Mouse (Mus musculus) E14TG2a.4 (cell line): Measurements from ENCODE around the gene Tmco5b.

Experiments used
- CTCF ChIP-seq: conservative IDR thresholded peaks from 2 replicates; pipeline ENCODE4 v1.5.1; 2014; ENCODE audit warnings: low read length
- POU5F1 ChIP-seq: IDR thresholded peaks from 2 replicates; pipeline ENCODE4 v1.6.1; 2014; ENCODE audit warnings: low read length, borderline replicate concordance

DNA sequence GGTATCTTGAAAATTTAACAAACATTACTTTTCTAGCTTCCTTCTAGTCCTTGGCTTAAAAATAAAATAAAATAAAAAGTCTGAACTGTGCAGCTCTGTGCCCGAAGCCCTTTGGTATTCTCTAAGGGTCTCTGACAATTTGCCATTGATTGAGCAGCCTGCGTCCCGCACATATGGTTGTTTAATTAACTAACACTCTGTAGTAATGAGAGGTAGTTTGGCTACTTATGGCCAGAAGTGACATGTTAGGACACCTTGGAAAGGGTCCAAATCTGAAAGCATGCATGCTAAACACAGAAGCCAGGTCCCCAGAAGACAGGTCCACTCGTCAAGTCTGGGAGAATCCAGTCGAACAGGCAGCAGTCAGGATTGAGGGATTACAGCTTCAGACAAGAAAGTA, 46.7 kb upstream of the Tmco5b start:
- TF ChIP-seq CTCF = no peak
- no peak for TF ChIP-seq POU5F1
